Mouse (Mus musculus) heart, postnatal 0 days (tissue): ENCODE data around the gene Agap1.

Source experiments
- CTCF ChIP-seq: IDR thresholded peaks from 2 replicates; pipeline ENCODE4 v1.5.1; 2016; ENCODE audit warnings: antibody characterized with exemption, control low read depth, low read depth
- EP300 ChIP-seq: IDR thresholded peaks from 2 replicates; pipeline ENCODE4 v1.6.1; 2016; ENCODE audit warnings: antibody characterized with exemption, low read depth

DNA sequence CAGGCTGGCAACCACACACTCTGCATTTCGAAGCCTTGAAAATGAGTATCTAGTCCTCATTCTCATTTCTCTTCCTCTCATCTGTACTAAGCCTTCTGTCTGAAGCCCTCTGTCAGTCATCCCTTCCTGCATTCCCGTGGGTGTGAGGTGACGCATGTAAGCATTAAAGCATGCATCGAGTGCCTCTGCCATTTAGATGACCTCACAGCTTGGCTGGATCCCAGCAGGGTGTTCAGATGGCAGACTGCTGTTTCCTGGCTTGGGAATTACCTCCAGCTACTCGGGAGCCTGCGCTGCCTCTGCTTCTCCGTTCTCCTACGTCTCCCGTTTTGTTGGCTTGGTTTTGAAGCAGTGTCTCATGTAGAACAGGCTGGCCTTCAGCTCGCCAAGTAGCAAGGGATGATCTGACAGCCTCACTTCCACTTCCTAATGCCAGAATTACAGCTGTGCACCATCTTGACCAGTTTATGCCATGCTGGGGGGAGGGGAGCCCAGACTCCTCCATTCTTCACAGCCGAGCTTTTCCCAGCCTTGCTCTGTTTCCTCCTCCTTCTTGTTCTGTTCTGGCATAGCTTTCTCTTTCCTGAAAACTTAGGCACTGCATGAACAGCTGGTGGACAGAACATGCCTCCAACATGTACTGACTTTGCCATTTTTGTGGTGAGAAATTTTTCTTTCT lies 202.2 kb downstream of the Agap1 start:
- no peak for TF ChIP-seq CTCF
- TF ChIP-seq EP300 = no peak
